Mouse (Mus musculus): ENCODE measurements around the gene Olfr834.

Gene Olfr834

GRCm38 (mm10) chr9:18987690-18988089, at the start of gene Olfr834:
TSS of gene Olfr834 (plus strand) at chr9:18987990.
- DNase-seq = no peak

DNA sequence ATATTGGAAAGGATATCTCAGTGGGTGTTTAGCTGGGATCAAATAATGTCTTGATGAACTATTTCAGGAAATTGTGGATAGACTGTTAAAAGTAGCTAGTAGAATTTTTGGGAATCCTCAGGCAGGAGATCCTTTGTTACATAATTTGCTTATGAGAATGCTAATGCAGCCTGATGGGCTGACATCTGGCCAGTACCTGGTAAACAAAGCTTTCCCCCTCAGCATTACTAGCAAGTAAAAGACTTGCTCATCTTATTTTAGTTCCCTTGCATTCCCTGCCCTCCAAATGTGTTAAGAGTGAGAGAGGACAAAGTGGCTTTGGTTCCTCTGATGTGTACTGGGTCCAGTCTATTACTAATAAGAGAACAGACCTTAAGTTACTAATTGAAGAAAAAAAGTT, 25.8 kb upstream of the Olfr834 start:
- no peak for DNase-seq

GRCm38 (mm10) chr9:19032435-19032834, 44.6 kb downstream of the Olfr834 start, which contains the start of gene Olfr835:
TSS of gene Olfr835 (plus strand) at chr9:19032735.
- DNase-seq = no peak
